Mouse (Mus musculus) cortical plate, adult 2 months (tissue): ENCODE measurements at regions not wholly inside any gene's neighbourhood (a gene's known extent, or its start where the extent isn't known, plus 50 kb on each side); places are given as distances from the start of the nearest gene placed in this dataset.
A peak's percentile ranks its signal among the peaks of the same experiment; 100 is the strongest.

ENCODE experiments used
- H3K27ac ChIP-seq: fragments of 200-500 bp; 2 replicates; pipeline ENCODE4 v1.5.1; 2012; ENCODE audit warnings: low read length, control low read depth, inconsistent platforms; ENCODE audit not compliant: insufficient read depth
- H3K4me1 ChIP-seq: fragments of 200-500 bp; 2 replicates; pipeline ENCODE4 v1.6.1; 2011; ENCODE audit warnings: low read length; ENCODE audit not compliant: control insufficient read depth, insufficient read depth
- H3K4me3 ChIP-seq: fragments of 200-500 bp; 2 replicates; pipeline ENCODE4 v1.5.1; 2011; ENCODE audit warnings: mild to moderate bottlenecking, low read length, control low read depth; ENCODE audit not compliant: insufficient read depth
- CTCF ChIP-seq: fragments of 200-500 bp; IDR thresholded peaks from 2 replicates; pipeline ENCODE4 v1.5.1; 2011; ENCODE audit warnings: mild to moderate bottlenecking, control low read depth, low read length; ENCODE audit not compliant: insufficient read depth; ENCODE audit errors: extremely low read depth
- POLR2A ChIP-seq: fragments of 200-500 bp; IDR thresholded peaks from 2 replicates; pipeline ENCODE4 v1.6.1; 2011; ENCODE audit warnings: mild to moderate bottlenecking, low read length, control low read depth; ENCODE audit not compliant: insufficient read depth; ENCODE audit errors: extremely low read depth

DNA sequence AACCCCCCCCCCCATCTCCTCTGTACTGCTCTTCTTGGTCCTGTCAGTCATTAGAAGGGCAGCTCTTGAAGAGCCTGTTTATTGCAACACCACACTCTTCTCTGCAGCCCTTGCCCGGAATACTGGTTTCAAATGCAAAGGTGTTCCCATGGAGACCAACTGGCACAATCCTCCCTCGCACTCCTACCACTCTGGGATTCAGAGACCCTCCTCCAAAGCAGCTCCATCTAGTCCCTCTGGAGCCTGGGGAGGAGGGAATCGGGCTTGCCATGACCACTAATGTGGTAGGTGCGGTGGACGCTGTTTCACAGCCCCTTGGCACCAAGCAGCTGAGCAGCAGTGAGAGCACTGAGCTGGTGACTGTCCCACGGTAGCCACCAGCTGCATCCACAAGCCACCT lies 83.1 kb downstream of the Stk35 start:
- Histone ChIP-seq H3K4me1 (peaks cover 1% of the 10 kb centered on the region; the same call in 1 of the 2 replicates), H3K27ac (no peak overlapping the region), H3K4me3 (no peak overlapping the region)
- no peak for TF ChIP-seq CTCF
- peak; percentile 49; the same call in 1 of the 2 replicates for TF ChIP-seq POLR2A

GRCm38 (mm10) chr2:129884316-129884715 lies 84.0 kb downstream of the Stk35 start:
- no peak for TF ChIP-seq CTCF
- TF ChIP-seq POLR2A = no peak
- Histone ChIP-seq H3K27ac (no peak overlapping the region), H3K4me3 (no peak overlapping the region), H3K4me1 (peaks cover 1% of the 10 kb centered on the region; the same call in 1 of the 2 replicates)

DNA sequence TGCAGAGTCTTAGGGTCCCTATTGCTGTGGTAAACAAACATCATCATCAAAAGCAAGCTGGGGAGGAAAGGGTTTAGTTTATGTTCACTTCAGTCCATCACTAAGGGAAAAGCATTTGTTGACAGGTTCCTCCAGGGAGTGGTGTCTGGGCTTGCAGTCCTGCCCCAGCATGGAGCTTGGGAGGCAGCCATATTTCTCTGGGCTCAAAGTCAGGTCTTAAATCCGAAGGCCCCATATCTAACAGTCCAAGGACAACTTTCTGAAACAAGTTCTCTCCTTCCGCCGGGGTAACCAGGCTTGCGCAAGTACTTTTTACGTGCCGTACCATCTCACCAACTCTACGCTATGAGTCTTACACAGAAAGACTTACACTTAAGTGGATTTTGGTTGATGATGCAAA lies 85.2 kb downstream of the Stk35 start:
- H3K4me1 ChIP-seq = peaks cover 1% of the 10 kb centered on the region; the same call in 1 of the 2 replicates
- H3K27ac ChIP-seq = no peak overlapping the region
- no peak for TF ChIP-seq CTCF
- no peak for TF ChIP-seq POLR2A
- H3K4me3 ChIP-seq = no peak overlapping the region

DNA sequence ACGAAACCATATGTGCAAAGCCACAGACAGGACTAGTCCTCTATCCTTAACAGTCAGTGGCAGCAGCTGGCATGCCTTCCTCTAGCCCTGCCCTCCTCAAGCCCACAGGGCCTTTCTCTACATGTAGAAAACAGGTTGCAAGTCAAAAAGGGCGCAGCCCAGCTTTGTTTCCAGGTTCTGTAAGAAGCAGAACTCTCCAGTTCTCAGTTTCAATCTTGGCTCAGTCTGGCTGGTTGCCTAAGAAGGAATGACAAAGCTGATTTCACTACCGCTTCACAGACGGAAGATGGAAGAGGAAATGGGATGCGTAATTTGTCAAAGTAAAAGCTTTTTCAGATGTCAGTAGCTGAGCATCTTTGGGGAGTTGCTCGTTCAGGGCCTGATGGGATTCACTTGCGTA lies 92.9 kb downstream of the Stk35 start:
- H3K27ac ChIP-seq = no peak overlapping the region
- H3K4me3 ChIP-seq = no peak overlapping the region
- TF ChIP-seq CTCF (no peak), POLR2A (no peak)
- H3K4me1 ChIP-seq = peaks cover 4% of the 10 kb centered on the region

GRCm38 (mm10) chr2:129893832-129894231 lies 93.5 kb downstream of the Stk35 start:
- no peak overlapping the region for H3K27ac ChIP-seq
- no peak overlapping the region for H3K4me3 ChIP-seq
- H3K4me1 ChIP-seq = peaks cover 4% of the 10 kb centered on the region
- TF ChIP-seq POLR2A = no peak
- TF ChIP-seq CTCF = no peak

DNA sequence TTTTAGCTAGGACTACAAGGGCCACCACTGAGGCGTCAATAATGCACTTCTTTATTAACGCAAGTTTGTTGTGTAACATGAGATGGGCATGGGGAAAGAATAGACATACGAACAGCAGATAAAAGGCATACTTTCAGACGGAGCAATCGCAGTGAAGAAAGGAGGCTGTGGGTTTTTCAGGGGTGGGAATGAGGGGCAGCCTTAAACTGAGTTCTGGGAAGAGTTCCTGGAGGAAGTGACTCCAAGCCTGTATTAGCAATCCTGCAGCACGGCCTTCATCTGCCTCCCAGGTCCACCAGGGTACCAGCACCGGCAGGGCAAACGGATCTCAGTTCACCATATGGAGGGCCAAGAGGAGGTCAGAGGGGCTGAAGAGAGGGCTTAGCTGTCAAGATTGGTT lies 94.6 kb downstream of the Stk35 start:
- H3K27ac ChIP-seq = no peak overlapping the region
- peaks cover 4% of the 10 kb centered on the region for H3K4me1 ChIP-seq

DNA sequence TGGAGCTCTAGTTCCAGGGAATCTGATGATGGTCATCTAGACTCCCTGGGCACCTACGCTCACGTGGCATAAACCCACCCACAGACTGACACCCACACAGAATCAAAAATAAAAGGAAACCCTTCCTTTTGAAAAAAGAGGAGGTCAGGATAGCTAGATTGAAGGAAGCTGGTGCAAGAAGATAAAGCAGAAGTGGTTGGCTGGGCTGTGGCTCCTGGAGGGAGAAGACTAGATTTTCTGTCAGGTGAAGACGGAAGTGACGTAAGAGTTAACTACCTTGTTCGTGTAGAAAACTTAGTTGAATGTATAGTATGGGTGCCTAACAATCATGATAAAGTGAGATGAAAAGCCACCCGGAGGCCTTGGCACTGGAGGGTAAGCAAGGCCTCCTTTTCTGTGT lies 95.1 kb downstream of the Stk35 start:
- Histone ChIP-seq H3K4me3 (no peak overlapping the region), H3K4me1 (peaks cover 4% of the 10 kb centered on the region), H3K27ac (no peak overlapping the region)
- no peak for TF ChIP-seq CTCF

More for the DNA sequence above, 94.6 kb downstream of the Stk35 start:
- TF ChIP-seq CTCF = no peak
- TF ChIP-seq POLR2A = no peak
- no peak overlapping the region for H3K4me3 ChIP-seq

- Histone ChIP-seq H3K27ac (no peak overlapping the region), H3K4me3 (no peak overlapping the region)
- no peak for TF ChIP-seq POLR2A
- no peak for TF ChIP-seq CTCF
Observed at GRCm38 (mm10) chr2:129896696-129897095, 96.4 kb downstream of the Stk35 start.

GRCm38 (mm10) chr2:129903383-129904135 lies 103.2 kb downstream of the Stk35 start:
- no peak overlapping the region for H3K27ac ChIP-seq
- no peak overlapping the region for H3K4me3 ChIP-seq
- TF ChIP-seq POLR2A (no peak), CTCF (no peak)

More at GRCm38 (mm10) chr2:129896696-129897095, 96.4 kb downstream of the Stk35 start:
- peaks cover 4% of the 10 kb centered on the region for H3K4me1 ChIP-seq

GRCm38 (mm10) chr2:129904753-129905152 lies 104.4 kb downstream of the Stk35 start:
- peak; percentile 76 for TF ChIP-seq CTCF
- no peak for TF ChIP-seq POLR2A
- Histone ChIP-seq H3K4me3 (no peak overlapping the region), H3K4me1 (no peaks in the 10 kb centered on the region; the same call in 1 of the 2 replicates), H3K27ac (no peak overlapping the region)

More at GRCm38 (mm10) chr2:129903383-129904135, 103.2 kb downstream of the Stk35 start:
- H3K4me1 ChIP-seq = no peaks in the 10 kb centered on the region; the same call in 1 of the 2 replicates
